Mouse (Mus musculus): ENCODE results near the gene 1700013F07Rik. TPM values are rescaled to one million over a fixed set of nuclear protein-coding genes. Genes with fewer than 3 reads are reported as not detected.

1700013F07Rik gene
- polyA plus RNA-seq, 1 experiment from 2014 or later, result 2.8 TPM

DNA sequence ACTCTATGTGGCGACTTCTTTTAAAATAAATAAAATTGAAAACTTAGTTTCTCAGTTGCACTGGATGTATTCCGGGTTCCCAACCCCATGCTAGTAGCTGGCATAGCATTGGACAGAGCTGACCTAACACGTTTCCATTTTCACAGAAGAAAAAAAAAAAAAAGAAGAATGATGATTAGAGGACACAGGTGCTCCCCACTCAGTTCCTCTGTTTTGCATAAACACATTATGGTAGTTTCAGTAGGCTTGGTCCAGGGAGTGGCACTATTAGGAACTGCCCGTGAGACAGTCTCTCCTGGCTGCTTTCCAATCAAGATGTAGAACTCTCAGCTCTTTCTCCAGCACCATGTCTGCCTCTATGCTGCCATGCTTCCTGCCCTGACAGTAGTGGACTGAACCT lies 50.6 kb downstream of the 1700013F07Rik start:
- H3K9me3 ChIP-seq (ENCODE audit: control insufficient read depth, low read length), result no peaks in the 10 kb centered on the region
- H3K9ac ChIP-seq, result no peak overlapping the region
- peaks cover 6% of the 10 kb centered on the region for H3K36me3 ChIP-seq (replicated peaks; ENCODE audit: control insufficient read depth, insufficient read depth)
- no peak overlapping the region for H3K27ac ChIP-seq
- no peak overlapping the region for H3K4me3 ChIP-seq (replicated peaks; ENCODE audit: low read length)
- DNase-seq (ENCODE audit: low spot score) (no peak), ATAC-seq (ENCODE audit: low FRiP score) (no peak)
- WGBS, result 82% methylated on average over 4 of the region's 4 CpGs
- no peaks in the 10 kb centered on the region for H3K4me1 ChIP-seq (replicated peaks; ENCODE audit: control insufficient read depth, insufficient read depth, low read length)
- no peaks in the 10 kb centered on the region for H3K27me3 ChIP-seq (ENCODE audit: control insufficient read depth, insufficient read depth, low read length)
- no peak overlapping the region for H3K4me2 ChIP-seq (replicated peaks)

DNA sequence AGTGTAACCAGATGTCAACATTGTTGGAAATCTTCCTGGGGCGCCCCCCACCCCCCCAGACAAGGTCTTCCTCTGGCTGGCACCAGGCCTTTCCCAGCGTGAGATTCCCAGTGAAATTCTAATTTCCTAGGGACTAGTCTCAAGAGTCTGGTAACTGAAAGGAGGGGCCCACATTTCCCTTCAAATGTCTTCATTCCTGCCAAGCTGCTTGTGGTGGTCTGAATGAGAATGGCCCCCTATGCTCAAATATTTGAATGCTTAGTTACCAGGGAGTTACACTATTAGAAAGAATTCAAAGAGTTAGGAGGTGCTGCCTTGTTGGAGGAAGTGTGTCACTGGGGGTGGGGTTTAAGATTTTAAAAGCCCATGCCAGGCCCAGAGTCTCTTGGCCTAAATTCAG lies 54.5 kb downstream of the 1700013F07Rik start:
- Histone ChIP-seq H3K36me3 (replicated peaks; ENCODE audit: control insufficient read depth, insufficient read depth) (no peaks in the 10 kb centered on the region), H3K4me2 (replicated peaks) (no peak overlapping the region), H3K27ac (no peak overlapping the region), H3K27me3 (ENCODE audit: control insufficient read depth, insufficient read depth, low read length) (no peaks in the 10 kb centered on the region), H3K4me1 (replicated peaks; ENCODE audit: control insufficient read depth, insufficient read depth, low read length) (peaks cover 12% of the 10 kb centered on the region), H3K9me3 (ENCODE audit: control insufficient read depth, low read length) (no peaks in the 10 kb centered on the region), H3K4me3 (replicated peaks; ENCODE audit: low read length) (no peak overlapping the region), H3K9ac (no peak overlapping the region)
- DNase-seq (ENCODE audit: low spot score), result peak; percentile 40
- whole genome bisulfite sequencing, result 27% methylated on average over 2 of the region's 2 CpGs
- ATAC-seq (ENCODE audit: low FRiP score), result no peak

DNA sequence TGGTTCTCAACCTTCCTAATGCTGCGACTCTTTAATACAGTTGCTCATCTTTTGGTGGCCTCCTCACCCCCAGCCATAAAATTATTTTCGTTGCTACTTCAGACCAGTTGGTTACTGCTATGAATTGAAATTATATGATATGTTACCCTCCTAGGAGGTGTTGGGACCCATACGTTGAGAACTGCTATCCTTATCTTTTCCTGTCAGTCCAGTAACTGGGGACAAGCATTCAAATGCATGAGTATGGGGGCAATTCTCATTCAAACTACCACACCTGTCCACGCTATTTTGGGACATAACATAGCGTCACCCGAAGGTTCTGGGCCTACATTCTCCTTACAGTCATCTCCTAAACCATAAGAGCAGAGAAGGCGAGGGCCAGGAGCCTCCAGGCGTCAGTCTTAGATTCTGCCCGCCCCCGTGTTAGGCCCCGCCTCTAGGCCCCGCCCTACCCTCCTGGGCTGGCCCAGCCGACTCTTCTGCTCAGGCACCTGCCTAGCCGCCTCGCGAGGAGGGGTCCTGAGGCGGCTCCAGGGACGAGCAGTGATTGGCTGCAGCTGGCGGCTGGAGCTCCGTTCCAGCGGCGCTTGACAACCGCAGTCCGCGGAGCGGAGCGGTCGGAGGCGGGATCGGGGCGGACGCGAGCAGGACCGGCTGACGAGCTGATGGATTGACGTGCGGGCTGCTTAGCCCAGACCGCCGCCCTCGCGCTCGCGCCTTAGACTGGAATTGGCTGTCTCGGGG lies 57.0 kb downstream of the 1700013F07Rik start, which contains the start of gene Wdr47:
Gene Wdr47 (plus strand): TSS at position 494 of the 744 bp plus-strand sequence.
- Histone ChIP-seq H3K27ac (peak within 1 kb of the TSS; percentile 95), H3K4me1 (replicated peaks; ENCODE audit: control insufficient read depth, insufficient read depth, low read length) (peaks cover 17% of the 10 kb centered on the region), H3K27me3 (ENCODE audit: control insufficient read depth, insufficient read depth, low read length) (no peaks in the 10 kb centered on the region), H3K9ac (peak within 1 kb of the TSS; percentile 92), H3K4me3 (replicated peaks; ENCODE audit: low read length) (peak within 1 kb of the TSS; percentile 87), H3K4me2 (replicated peaks) (peak within 1 kb of the TSS; percentile 76), H3K36me3 (replicated peaks; ENCODE audit: control insufficient read depth, insufficient read depth) (no peaks in the 10 kb centered on the region), H3K9me3 (ENCODE audit: control insufficient read depth, low read length) (no peaks in the 10 kb centered on the region)
- WGBS, result 6% methylated on average over 44 of the region's 44 CpGs
- DNase-seq (ENCODE audit: low spot score) (peak; percentile 95), ATAC-seq (ENCODE audit: low FRiP score) (peak; percentile 99)

DNA sequence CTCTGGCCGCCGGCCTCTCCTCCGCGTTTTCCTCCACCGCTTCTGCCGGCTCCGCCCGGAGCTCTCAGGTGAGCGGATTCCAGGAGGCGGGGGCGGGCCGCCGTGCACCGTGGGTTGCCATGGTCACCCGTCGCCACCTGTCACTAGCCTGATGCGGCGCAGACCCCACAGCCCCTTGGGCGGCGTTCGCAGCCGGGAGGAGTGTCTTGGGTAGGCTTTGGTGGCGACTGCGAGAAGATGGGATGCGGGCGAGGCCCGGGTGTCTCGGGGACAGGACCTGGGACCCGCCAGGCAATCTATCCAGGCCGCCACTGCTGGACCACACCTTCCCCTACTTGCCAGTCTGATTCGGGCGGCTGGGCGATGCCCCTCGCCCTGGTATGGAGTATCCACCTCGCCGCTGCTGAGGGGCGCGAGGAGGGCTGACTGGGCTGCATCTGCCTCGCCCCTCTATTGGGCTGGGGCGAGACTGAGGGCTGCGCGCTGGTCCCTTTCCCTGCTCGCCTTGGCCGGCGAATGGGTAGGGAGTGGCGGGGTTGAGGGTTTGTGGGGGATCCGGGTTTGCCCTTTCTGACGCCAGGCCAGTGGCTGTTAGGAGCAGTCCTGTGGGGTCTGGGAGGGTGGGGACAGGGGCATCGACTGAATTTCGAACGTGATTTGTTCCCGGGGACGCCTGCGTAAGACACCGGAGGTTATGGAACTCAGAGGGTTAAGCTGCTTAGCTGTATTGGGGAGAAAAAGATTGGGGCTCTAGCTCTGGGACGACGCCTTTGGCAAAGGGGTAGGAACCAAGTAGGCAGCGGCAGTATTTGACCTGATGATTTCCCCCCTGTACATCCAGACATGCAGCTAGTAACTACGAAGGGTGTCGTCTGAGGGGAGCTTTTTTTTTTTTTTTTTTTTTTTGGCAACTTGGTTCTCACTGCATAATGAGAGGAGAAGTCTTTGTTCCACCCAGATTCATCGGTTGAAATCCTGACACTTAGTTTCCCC lies 57.9 kb downstream of the 1700013F07Rik start:
- Histone ChIP-seq H3K27me3 (ENCODE audit: control insufficient read depth, insufficient read depth, low read length) (no peaks in the 10 kb centered on the region), H3K27ac (peak overlapping the region; percentile 95), H3K9me3 (ENCODE audit: control insufficient read depth, low read length) (no peaks in the 10 kb centered on the region), H3K36me3 (replicated peaks; ENCODE audit: control insufficient read depth, insufficient read depth) (no peaks in the 10 kb centered on the region), H3K4me3 (replicated peaks; ENCODE audit: low read length) (peak overlapping the region; percentile 87), H3K9ac (peak overlapping the region; percentile 92), H3K4me1 (replicated peaks; ENCODE audit: control insufficient read depth, insufficient read depth, low read length) (peaks cover 17% of the 10 kb centered on the region), H3K4me2 (replicated peaks) (peak overlapping the region; percentile 76)
- WGBS, result under 1% methylated on average over 61 of the region's 61 CpGs
- peak; percentile 84 for ATAC-seq (ENCODE audit: low FRiP score)
- DNase-seq (ENCODE audit: low spot score), result peak; percentile 37

Small RNA genes lying within 50 kb of the gene (microRNA-seq; reads per million reads assigned to microRNA genes)
- not detected for gene Gm22860

Other genes with a start within 250 kb of the 1700013F07Rik start
- 0.16 and 0.31 TPM in 2 replicates for gene Mybphl, start 169.2 kb upstream of the 1700013F07Rik start, polyA plus RNA-seq (2014; fragmentation: Nextera tagmentation; extraction: Ambion mirVana)
- gene Psrc1, start 150.3 kb upstream of the 1700013F07Rik start, polyA plus RNA-seq (2014; fragmentation: Nextera tagmentation; extraction: Ambion mirVana), result 5.6 and 9.6 TPM in 2 replicates
- 39.4 and 49.7 TPM in 2 replicates for gene Celsr2, start 118.6 kb upstream of the 1700013F07Rik start, polyA plus RNA-seq (2014; fragmentation: Nextera tagmentation; extraction: Ambion mirVana)
- gene Sars, start 88.9 kb upstream of the 1700013F07Rik start, polyA plus RNA-seq (2014; fragmentation: Nextera tagmentation; extraction: Ambion mirVana), result 207 and 222 TPM in 2 replicates
- gene 5330417C22Rik, start 2.4 kb downstream of the 1700013F07Rik start, polyA plus RNA-seq (2014; fragmentation: Nextera tagmentation; extraction: Ambion mirVana), result 15.4 and 18.3 TPM in 2 replicates
- gene Tmem167b, start 28.3 kb downstream of the 1700013F07Rik start, polyA plus RNA-seq (2014; fragmentation: Nextera tagmentation; extraction: Ambion mirVana), result 51.8 and 52.0 TPM in 2 replicates
- gene Taf13, start 37.5 kb downstream of the 1700013F07Rik start, polyA plus RNA-seq (2014; fragmentation: Nextera tagmentation; extraction: Ambion mirVana), result 41.0 and 50.6 TPM in 2 replicates
- 105 and 130 TPM in 2 replicates for gene Wdr47, start 57.1 kb downstream of the 1700013F07Rik start, polyA plus RNA-seq (2014; fragmentation: Nextera tagmentation; extraction: Ambion mirVana)
- gene Clcc1, start 119.8 kb downstream of the 1700013F07Rik start, polyA plus RNA-seq (2014; fragmentation: Nextera tagmentation; extraction: Ambion mirVana), result 40.2 and 42.8 TPM in 2 replicates
- gene Gpsm2, start 188.2 kb downstream of the 1700013F07Rik start, polyA plus RNA-seq (2014; fragmentation: Nextera tagmentation; extraction: Ambion mirVana), result 22.7 and 24.2 TPM in 2 replicates
- gene Aknad1, start 205.5 kb downstream of the 1700013F07Rik start, polyA plus RNA-seq (2014; fragmentation: Nextera tagmentation; extraction: Ambion mirVana), result not detected in 2 replicates